Mouse (Mus musculus): ENCODE measurements at regions not wholly inside any gene's neighbourhood (a gene's known extent, or its start where the extent isn't known, plus 50 kb on each side); places are given as distances from the start of the nearest gene placed in this dataset.

DNA sequence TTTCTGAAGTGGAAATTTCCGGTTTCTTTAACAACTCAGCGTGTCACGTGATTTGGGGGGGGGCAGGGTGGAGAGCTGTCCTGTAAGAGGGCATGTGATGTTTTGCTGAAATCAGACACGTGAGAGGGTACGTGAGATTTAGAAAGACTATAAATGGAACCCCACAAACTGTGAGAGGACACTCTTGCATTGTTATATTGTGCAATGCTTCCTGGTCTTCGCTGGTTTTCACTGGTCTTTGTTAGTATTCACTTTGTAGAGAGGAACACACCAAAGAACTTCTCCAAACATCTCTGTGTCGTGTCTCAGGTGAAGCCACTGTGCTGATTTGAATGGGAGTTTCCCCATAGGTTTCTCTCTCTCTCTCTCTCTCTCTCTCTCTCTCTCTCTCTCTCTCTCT is 163.2 kb upstream of the Jun start:
- no peak for DNase-seq (ENCODE audit: low spot score)

GRCm38 (mm10) chr4:95230461-95230860 is 178.4 kb upstream of the Jun start:
- DNase-seq (ENCODE audit: low spot score) = no peak

- DNase-seq (ENCODE audit: low spot score) = no peak
Observed at GRCm38 (mm10) chr4:95233034-95233433, 181.0 kb upstream of the Jun start.

DNA sequence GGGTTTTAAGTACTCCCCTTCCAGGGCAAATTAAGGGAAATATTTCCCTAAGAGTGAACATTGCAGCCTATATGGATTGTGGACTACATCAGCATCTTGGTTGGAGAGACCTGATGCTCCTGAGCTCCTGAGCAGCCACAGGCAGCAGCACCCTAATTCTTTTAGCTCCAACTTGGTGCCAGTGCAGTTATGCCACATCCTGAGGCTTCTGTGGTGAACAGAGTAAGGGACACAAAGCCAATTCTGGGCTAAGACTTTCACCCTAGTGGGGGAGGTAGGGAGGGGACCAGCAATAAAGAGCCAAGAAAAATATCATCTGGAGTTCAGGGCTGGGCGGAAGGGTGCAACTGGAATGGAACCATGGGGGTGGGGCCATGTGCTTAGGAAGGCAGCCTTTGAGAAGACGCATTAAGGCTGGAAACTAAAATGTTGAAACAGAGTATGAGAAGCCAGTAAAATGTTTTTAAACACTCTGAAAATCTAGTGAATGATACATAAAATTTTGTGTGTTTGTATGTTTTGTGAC is 182.1 kb upstream of the Jun start:
- no peak for DNase-seq (ENCODE audit: low spot score)

DNA sequence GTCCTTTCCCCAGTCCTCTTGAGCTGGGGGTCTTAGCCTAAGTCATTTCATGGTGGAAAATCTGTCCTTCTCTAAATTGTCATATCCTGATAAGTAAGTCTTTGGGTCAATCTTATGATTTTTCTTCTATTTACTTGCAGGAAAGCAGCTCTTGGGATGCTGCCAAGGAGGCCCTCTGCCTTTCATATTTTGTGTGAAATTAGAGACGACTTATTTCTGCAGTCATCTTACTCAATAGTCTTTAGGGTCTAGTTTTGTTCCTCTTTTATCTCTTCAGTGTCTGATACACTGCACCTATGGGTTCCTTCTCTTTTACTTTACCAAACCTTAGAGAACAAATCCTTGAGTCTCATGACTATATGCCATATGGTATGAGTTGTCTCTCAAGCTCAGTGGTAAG is 196.0 kb upstream of the Jun start:
- DNase-seq (ENCODE audit: low spot score) = no peak

DNA sequence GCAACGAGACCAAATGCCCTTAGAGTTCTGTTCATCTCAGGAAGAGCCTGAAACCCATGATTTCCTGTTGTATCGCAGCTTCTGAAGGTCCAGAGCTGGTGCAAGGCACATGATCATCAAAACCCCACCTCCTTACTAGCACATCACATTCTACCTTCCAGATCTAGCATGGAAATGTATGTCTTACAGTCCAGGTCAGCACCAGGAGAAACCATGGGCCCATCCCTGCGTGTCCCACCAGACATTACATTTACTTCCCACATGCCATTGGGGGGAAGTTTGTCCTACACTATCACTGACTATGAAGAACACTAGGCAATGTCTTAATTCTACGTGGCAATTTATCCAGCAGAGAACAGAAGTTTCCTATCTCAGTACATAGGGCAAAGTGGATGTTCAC is 197.0 kb upstream of the Jun start:
- DNase-seq (ENCODE audit: low spot score) = no peak

- DNase-seq (ENCODE audit: low spot score) = no peak
Observed at GRCm38 (mm10) chr4:95250083-95250482, 198.1 kb upstream of the Jun start.

DNA sequence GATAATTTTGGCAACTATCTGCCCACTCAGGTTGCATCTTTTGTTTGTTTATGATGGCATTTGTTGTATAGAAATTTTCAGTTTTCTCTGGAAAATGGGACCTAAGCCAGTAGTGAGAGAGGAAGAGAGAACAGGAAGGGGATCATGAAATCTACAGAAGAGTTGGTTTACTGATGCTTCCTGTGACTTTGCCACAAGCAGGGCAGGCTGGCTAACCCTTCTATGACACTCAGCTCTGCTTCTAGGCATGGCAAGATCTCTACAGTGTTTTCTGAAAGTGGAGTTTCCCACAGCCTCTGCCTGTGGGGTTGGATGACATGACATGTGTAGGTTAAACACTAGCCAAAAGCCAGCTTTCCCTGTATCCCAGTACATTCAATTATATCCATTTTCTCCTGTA is 217.7 kb upstream of the Jun start:
- DNase-seq (ENCODE audit: low spot score) = no peak

- DNase-seq (ENCODE audit: low spot score) = no peak
Observed at GRCm38 (mm10) chr4:95270389-95270788, 218.4 kb upstream of the Jun start.

- no peak for DNase-seq (ENCODE audit: low spot score)
Observed at GRCm38 (mm10) chr4:95276231-95276630, 224.2 kb upstream of the Jun start.

DNA sequence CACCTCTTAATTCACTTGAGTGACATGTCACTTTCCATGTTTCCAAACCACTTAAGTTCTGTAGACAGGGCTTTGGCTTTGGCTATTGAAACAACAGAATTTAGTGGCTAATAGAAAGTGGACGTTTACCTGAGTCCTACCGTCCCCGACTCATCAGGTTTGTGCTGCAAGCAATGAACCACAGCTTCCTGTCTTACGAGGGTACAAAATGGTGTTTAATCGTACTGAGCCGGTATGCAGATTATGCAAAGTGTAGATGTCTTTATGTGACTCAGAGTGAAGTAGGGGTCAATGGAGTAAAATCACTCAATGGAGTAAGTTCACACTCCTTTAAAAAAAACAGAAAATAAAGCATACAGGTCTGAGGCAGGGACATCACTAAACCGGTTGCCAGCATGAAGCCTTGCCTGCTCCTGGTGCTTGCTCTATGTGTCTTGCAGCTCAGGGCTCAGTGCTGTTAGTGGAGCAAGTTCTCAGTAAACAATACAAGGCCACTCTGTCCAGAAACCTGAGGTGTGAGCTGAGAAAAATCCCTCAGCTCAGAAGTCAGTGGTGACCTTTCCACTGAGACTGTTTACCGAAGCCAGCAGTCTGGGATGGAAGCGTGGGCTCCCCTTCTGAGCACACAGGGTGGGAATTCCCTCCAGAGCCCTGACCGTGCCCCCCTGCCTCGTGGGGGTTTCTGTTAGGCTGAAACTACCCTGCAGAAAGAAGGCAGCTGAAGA is 226.1 kb upstream of the Jun start:
- no peak for DNase-seq (ENCODE audit: low spot score)

DNA sequence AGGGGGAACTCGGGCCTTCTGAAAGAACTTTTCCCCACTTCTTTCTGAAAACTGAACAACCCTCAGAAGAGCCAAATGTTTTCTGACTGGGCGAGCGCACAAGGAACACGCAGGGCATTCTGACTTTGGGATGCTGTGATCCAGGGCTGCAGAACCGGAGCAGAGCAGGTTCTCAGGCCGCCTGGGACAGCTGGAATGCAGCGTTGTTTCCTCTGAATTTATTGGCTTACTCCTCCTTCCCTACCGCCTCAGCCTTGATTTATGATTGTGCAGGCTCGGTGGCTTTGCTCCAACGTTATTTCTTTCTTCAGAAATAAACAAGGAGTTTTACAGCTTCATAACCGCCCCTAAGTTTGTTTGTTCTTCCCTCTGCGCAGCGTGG is 226.7 kb upstream of the Jun start:
- DNase-seq (ENCODE audit: low spot score) = no peak

DNA sequence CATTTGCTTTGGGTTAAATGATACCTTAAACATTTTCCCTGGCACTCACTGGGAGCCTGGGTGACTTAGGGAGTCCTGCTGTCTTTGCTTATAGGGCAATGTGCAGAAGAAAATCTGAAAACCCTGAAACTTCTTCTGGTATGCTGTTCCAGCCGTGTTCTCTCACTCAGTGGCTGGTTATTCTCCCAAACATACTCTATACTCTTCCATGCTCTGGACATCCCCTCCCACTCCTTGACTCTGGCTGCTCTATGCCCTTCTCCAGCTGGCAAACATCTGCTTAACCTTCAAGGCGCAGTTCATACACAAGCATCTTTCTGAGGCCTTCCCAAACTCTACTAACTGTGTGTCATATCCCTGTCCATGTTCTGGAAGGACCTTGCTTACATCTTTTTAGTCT is 227.2 kb upstream of the Jun start:
- DNase-seq (ENCODE audit: low spot score) = no peak

DNA sequence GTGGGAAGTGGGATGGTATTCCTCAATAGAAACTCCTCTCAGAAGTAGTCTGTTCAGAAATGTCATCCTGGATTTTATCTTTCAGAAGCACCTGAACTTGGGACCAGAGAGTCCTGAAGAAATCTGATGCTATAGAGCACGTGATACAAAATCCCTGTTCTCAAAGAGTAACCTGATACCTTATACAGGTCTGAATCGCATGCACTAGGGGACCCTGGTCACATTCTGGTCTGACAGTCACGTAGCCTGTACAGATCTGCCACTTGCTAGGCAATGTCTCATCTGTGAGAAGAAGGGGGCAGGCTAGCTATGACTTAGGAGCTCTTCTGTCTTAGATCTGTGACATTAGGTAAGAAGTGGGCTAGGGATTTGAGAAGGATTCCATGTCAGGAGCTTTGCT is 230.1 kb upstream of the Jun start:
- DNase-seq (ENCODE audit: low spot score) = no peak

DNA sequence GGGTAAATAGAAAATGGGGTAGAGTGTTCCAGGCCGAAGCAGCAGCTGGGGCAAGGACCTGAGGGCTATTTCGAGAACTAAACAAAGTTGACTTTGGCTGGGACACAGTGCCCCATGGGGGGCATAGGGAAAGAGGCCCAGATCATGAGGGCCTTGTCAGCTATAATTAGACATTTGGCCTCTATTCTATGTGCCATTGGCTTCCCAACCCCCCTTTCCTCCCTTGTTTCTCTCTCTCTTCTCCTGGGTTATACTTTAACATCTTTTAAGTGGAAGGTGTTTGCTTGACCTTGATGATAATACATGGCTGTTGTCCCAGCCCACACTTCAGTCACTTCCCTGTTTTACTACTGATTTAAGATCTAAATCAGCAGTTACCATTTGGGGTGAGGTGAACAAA is 231.8 kb upstream of the Jun start:
- DNase-seq (ENCODE audit: low spot score) = no peak

DNA sequence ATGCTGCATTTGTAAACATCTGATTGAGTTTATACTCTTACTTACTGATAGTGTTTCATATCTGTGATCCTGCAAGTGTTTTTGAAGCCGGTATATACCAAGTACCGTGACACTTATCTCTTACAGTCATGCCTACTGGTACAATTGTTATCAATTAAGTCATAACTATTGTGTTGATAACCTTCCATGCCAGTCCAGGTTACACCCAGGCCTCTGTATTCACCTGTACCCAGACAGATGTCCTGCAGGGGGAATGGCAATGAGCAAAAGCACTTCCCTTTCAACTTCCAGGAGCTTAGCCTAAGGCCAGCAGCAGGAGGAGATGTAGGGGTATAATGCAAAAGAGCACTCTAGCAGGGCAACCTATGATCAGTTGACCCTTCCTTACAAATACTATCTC is 232.2 kb upstream of the Jun start:
- DNase-seq (ENCODE audit: low spot score) = no peak

DNA sequence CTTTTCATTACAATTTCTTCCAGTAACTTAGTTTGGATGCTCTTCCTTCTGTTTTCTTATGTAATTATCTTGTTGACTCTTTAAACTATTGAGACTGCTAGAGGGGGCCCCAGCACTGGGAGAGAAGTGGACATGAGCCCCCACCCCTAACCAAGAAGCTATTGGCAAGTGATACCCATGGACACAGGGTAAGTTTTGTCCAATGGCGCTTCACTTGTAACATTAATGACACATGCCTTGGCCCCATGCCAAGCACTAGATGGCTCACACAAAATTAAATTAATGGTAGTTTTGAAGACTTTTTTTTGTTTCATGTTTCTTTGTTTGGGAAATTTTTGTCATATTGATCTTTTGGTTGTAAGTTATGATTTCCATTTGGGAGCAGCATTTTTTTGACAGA is 232.7 kb upstream of the Jun start:
- DNase-seq (ENCODE audit: low spot score) = no peak

GRCm38 (mm10) chr4:95290321-95290720 is 238.3 kb upstream of the Jun start:
- no peak for DNase-seq (ENCODE audit: low spot score)

DNA sequence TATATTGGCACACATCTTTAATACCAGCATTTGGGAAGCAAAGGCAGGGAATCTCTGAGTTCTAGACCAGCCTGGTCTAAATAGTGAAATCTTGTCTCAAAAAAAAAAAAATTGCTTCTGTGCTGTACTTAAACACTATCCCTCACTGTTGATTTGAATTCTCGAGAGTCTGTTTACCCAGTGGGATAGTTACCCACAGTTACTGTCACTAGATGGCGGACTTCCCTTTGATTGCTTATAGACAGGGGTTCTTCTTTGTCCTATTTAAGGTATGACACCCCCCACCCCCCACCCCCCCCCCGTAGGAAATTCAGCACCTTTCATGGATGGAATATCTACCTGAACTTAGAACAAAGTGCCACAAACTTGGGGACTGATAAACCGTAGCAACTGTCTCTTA is 242.1 kb upstream of the Jun start:
- DNase-seq (ENCODE audit: low spot score) = no peak

- DNase-seq (ENCODE audit: low spot score) = no peak
Observed at GRCm38 (mm10) chr4:95301907-95302306, 249.9 kb upstream of the Jun start.

DNA sequence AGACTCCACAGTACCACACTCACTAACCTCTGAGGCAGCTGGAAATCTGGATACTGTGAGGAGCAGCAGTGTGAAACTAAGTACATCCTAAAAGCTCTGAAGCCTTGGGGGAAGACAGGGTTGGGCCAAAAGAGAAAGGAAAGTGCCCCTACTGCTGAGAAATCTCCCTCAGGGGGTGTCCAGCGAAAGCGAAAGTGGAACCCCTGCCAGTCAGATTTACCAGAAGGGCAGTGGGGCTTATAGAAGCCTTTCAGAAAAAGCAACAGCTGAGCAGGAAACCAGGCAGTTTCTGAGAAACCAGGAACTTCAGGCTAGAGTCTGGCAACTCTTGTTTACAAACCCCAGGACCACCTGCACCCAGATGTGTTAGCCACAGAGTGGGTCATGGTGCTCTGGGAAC is 251.3 kb upstream of the Jun start:
- no peak for DNase-seq (ENCODE audit: low spot score)

DNA sequence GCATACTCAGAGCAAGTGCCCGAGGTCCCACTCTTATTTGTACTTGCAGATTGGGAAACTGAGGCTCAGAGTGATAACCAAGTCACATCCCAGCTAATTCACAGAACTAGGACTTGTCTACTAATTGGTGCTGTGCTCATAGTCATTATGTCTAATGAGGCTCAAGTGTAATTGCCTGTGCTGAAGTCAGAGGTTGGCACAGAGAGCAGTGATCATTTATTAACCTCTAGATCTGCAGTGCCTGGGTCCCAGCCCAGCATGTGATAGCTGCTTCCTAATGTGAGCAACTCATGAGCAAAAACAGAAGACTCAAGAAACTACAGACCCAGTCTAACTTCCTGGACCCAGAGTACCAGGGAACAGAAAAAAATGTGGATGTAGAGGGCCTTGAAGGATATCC is 252.0 kb upstream of the Jun start:
- no peak for DNase-seq (ENCODE audit: low spot score)

DNA sequence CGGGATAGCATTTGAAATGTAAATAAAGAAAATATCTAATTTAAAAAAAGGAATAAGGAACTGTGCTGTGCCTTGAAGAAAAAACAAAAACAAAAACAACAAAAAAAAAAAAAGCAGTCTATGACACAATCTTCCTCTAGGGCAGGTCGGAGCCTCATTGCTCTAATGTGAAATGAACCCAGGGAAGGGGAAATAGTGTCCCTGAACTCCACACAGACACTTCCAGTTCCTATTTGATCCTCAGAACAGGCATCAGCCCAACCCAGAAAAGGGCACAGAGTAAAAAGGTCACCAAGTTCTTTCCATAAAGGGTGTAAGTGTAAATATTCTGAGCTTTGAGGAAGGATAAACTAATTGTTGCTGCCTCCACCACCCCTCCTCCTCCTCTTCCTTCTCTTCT is 250.2 kb upstream of the Fggy start:
- DNase-seq (ENCODE audit: low spot score) = no peak

- DNase-seq (ENCODE audit: low spot score) = no peak
Observed at GRCm38 (mm10) chr4:95308469-95308895, 248.8 kb upstream of the Fggy start.

Data from ovary, postnatal 10 days (tissue).